Mouse (Mus musculus) retina, postnatal 1 day (tissue): ENCODE data around the gene Prdm1.

ENCODE experiments used
- DNase-seq: peaks from one replicate; pipeline ENCODE4 v3.0.0-alpha.2; 2012

The Prdm1 gene

GRCm38 (mm10) chr10:44456757-44457595, 71.3 kb downstream of the Prdm1 start:
- peak; percentile 59 for DNase-seq

- DNase-seq: no peak
These were observed 73.5 kb downstream of the Prdm1 start for GRCm38 (mm10) chr10:44454753-44455152.

GRCm38 (mm10) chr10:44454111-44454510, 74.2 kb downstream of the Prdm1 start:
- no peak for DNase-seq

- DNase-seq: no peak
These were observed 77.5 kb downstream of the Prdm1 start for GRCm38 (mm10) chr10:44450835-44451234.

- no peak for DNase-seq
These were observed 78.2 kb downstream of the Prdm1 start for GRCm38 (mm10) chr10:44450108-44450507.

GRCm38 (mm10) chr10:44449666-44450065, 78.6 kb downstream of the Prdm1 start:
- no peak for DNase-seq

- no peak for DNase-seq
These were observed 80.1 kb downstream of the Prdm1 start for GRCm38 (mm10) chr10:44448165-44448564.

- DNase-seq: no peak
These were observed 80.7 kb downstream of the Prdm1 start for GRCm38 (mm10) chr10:44447406-44448139.

- no peak for DNase-seq
These were observed 81.3 kb downstream of the Prdm1 start for GRCm38 (mm10) chr10:44447001-44447400.

- no peak for DNase-seq
These were observed 83.9 kb downstream of the Prdm1 start for GRCm38 (mm10) chr10:44444415-44444814.

- DNase-seq: no peak
These were observed 84.6 kb downstream of the Prdm1 start for GRCm38 (mm10) chr10:44443696-44444095.

GRCm38 (mm10) chr10:44439732-44440131, 88.6 kb downstream of the Prdm1 start:
- no peak for DNase-seq

- DNase-seq: no peak
These were observed 90.7 kb downstream of the Prdm1 start for GRCm38 (mm10) chr10:44437614-44438013.

GRCm38 (mm10) chr10:44435956-44436355, 92.3 kb downstream of the Prdm1 start:
- no peak for DNase-seq

GRCm38 (mm10) chr10:44434702-44435181, 93.6 kb downstream of the Prdm1 start:
- DNase-seq: no peak

- no peak for DNase-seq
These were observed 96.1 kb downstream of the Prdm1 start for GRCm38 (mm10) chr10:44432235-44432634.

GRCm38 (mm10) chr10:44431689-44432088, 96.6 kb downstream of the Prdm1 start:
- DNase-seq: no peak

GRCm38 (mm10) chr10:44429177-44429888, 99.0 kb downstream of the Prdm1 start:
- DNase-seq: no peak

GRCm38 (mm10) chr10:44427891-44428361, 100.4 kb downstream of the Prdm1 start:
- DNase-seq: peak; percentile 65

- DNase-seq: no peak
These were observed 100.9 kb downstream of the Prdm1 start for GRCm38 (mm10) chr10:44427426-44427825.

GRCm38 (mm10) chr10:44425013-44425412, 103.3 kb downstream of the Prdm1 start:
- no peak for DNase-seq

GRCm38 (mm10) chr10:44421896-44422295, 106.4 kb downstream of the Prdm1 start:
- no peak for DNase-seq

GRCm38 (mm10) chr10:44420211-44420610, 108.1 kb downstream of the Prdm1 start:
- no peak for DNase-seq
